Mouse (Mus musculus) ES-Bruce4 (cell line): ENCODE data around the gene Rmdn3.

Experiments used
- CTCF ChIP-seq: IDR thresholded peaks from one replicate; pipeline ENCODE4 v1.8.1; 2011; ENCODE audit warnings: low read depth, low read length
- EP300 ChIP-seq: IDR thresholded peaks from 2 replicates; pipeline ENCODE4 v1.6.1; 2011; ENCODE audit warnings: low read depth, low read length; ENCODE audit not compliant: insufficient read depth
- POLR2A ChIP-seq: IDR thresholded peaks from one replicate; pipeline ENCODE4 v1.8.1; 2011; ENCODE audit warnings: low read length; ENCODE audit not compliant: insufficient read depth

- TF ChIP-seq POLR2A (no peak), EP300 (no peak), CTCF (no peak)
These were observed 40.7 kb upstream of the Rmdn3 start for GRCm38 (mm10) chr2:119197493-119197892.
